Mouse (Mus musculus) heart, postnatal 4 days (tissue): ENCODE results near the gene Cacna2d2. TPM values are rescaled to one million over a fixed set of nuclear protein-coding genes. Genes with fewer than 3 reads are reported as not detected.

ENCODE experiments used
- DNase-seq: peaks from one replicate; pipeline ENCODE4 v3.0.0; 2021
- total RNA-seq, 2 experiments: library from RNA; stranded (reverse); gene quantifications; 2 replicates each; pipeline ENCODE4 v1.2.3; 2021

Cacna2d2 gene
- total RNA-seq, 2 experiments from 2014 or later, result 21.2 to 23.1 TPM

DNA sequence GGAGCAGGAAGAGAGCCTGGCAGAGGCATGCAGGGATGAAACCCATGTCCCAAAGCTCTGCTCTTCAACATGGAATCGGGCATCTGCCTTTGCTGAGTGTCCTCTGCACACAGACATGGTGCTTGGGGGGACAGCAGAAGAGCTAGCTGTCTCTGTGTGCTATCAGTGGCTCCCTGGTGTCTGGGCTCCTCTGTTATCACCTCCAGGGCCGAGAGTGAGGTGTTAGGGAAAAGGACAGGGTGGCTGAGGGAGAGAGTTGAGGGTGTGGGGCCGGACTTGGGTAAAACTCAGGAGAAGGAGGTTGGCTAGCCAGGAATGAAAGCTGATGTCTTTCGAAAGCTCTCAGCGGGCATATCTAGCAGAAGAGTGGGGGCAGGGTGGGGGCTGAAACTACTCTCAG, 63.5 kb downstream of the Cacna2d2 start:
- DNase-seq, result no peak

DNA sequence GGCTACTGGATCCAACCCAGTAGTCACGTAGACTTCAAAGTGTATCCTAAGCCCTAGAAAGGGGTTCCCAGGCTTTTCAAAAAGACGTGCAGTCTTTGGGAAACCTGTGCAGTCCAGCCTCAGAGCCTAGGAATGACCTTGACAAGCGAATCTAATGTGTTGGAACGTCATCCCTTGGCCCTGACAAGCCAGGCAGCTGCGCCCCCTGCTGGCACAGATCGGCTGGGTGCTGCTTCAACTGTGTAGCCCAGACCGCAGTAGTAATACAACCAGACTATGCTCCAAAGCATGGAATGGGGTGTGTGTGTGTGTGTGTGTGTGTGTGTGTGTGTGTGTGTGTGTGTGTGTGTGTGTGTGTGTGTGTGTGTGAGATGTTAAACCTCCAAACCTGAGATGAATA, 64.1 kb downstream of the Cacna2d2 start:
- DNase-seq, result peak; percentile 92

DNA sequence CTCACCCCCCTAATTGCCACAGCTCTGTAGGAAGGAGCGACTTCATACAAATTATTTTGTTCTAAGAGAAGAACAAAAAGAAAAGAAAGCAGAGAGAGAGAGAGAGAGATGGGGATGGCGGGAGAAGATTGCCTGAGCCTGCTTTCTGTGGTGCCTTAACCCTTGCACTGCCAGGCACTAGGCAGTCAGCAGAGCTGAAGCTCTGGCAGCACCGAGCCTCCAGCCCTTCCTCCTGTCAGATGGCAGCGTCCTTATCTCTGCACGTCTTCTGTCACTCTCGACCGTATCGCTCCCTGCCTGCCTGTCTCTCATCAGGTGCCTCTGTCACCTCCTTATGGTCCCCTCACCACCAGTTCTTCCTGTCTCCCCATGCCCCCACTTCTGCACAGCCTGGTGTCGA, 64.7 kb downstream of the Cacna2d2 start:
- DNase-seq, result no peak

DNA sequence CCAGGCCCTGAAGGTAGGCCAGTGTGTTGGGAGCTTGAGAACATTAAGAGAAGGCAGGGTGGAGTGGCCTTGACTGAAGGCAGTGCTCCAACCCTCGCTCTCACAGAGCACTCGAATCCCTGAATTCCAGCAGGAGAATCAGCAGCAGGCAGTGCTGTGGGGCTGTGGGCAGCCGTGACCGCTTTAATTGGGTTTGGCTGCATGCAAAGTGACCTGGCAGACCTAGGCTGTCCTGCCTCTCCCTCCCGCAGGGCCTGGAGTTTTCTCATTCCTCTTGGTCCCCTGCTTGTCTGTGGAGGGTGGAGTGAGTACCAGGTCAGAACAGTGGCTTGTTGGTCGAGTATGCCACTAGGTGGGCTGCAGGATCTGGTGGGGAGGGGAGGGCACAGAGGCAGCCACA, 66.2 kb downstream of the Cacna2d2 start:
- DNase-seq, result no peak

DNA sequence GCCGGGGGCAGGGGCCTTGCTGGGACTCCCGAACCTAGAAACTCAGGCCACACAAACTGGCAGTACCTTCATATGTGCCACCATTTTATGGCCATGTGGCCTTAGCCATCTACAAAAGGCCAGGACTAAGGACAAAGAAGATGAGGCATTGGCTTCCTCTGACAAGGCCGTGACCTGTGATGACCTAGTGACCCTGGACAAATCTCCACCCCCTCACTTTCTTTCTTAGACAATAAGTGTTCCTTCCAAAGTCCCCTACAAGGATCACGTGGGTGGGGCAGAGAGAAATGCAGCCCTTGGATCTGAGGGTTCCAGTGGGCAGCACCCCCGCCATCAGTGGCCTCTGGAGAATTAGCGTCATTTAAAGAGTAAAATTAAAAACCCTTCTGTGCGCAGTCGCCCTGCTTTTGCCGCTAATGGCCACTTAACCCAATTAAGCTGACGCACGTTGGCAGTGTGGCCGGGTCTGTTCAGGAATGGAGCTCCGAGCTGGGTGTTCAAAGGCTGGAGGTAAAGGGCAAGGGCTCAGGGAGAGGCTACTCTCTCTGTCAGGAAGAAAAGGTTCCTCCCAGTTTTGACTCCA, 69.9 kb downstream of the Cacna2d2 start:
- DNase-seq, result no peak

DNA sequence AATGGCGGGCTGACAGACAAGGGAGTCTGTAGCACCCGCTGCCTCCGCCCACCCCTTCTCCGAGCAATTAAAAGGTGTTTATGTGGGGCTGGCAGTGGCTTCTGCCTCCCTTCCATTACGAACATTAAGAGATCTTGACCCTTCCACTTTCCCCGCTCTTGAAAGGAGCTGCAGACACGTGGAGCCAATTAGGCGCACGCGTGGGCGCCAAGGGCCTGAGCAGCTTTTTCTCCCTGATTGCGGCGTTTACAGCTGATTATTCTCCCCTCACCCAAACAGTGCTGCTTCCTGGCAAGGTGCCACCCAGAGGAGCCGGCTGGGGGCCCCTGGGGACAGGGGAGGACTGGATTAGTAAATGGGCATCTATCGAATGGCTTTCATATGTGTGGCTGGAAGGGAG, 71.0 kb downstream of the Cacna2d2 start:
- DNase-seq, result no peak

DNA sequence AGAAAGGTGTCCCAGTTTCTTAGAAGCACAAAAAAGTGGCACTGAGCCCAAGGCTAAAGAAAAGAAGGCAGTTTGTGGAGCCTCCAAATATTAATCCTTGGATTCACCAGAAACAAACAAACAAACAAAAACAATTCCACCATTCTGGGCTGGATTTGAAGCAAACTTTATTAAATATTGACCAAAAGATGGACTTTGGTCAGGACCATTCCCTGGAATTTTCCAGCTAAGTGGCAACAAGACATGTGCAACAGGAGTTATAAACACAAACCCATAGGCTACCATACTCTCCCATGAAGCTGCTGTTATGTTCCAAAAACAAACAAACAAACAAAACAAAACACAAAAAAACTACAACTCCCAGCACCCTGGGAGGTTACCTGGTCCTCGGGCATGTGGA, 74.6 kb downstream of the Cacna2d2 start:
- DNase-seq, result no peak

DNA sequence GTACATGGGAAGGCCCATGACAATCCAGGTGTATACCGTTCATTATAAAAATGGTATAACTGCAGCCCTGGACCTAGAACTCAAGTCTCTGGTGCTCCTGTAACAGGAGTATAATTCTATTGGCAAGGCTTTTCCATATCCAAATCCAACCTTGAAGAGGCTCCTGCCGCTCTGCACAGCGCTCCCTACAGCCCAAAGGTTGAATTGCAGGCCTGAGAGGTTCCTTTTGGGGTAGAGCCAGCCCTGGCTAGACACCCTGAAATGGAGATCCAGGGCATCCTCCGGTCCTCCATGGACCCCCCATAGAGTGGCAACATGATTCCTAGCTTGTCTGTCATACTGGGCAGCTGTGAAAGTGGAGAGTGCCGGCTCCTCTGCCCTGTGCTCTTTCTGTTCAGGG, 79.6 kb downstream of the Cacna2d2 start:
- no peak for DNase-seq

DNA sequence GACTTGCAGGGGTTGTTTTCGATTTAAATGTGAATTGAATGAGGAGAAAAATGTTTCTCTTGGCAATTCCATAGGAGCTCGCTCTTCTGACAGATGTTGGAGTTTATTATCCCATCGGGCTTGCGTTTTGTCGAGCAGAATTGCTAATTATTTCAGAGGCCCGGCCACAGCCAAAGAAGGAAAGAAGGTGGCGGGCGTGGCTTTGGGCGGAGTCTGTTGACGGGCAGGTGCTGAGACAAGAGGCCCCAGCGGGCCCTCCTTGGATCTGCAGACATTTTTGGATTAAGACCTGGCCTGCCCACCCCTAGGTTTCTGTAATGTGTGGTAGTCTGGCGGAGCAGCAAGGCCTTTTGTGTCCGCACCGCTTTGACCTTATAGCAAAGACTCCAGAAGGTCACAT, 80.2 kb downstream of the Cacna2d2 start:
- no peak for DNase-seq

DNA sequence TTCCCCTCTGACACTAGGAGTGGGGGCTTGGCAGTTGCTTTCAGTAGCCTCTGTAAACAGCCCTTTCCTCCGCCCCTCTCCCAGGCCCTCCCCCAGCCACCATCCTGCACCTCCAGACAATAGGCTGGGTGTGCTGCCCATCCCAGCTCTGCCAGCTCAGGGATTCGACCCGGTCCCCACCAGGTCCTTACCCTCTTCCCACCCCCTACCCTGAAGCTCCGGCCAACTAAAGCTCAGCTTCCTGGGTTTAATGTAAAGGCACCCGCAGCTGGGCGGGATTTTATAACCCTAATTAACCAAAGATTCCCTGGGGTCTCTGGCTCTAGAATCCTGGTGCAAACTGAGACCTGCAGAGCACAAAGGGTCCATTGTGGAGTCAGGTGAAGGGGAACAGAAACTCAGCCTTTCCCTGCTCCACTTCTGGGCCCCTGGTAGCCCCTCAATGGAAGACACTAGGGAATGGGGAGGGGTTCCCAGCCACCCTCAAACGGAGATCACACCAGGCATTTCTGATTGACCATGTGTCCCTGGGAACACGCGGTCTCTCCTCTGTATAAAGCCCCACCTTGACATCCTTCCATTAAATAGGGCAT, 81.2 kb downstream of the Cacna2d2 start:
- no peak for DNase-seq

DNA sequence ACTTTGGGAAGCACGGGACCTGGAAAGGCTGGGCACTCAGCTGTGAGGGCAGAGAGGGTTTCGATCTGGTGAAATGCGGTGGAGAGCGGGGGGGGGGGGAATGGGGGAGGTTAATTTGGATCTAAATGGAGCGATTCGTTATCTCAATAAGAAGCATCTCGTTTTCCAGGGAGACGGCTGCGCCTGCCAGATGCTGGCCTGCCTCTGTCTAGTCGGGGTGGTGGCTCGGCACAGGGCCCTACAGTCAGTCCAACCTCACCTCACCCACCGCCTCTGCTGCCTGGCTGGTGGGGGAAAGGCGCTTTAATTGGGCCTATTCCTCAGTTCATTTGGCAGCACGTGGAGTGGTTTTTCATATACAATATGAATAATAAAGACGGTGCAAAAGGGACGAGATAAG, 81.9 kb downstream of the Cacna2d2 start:
- no peak for DNase-seq

DNA sequence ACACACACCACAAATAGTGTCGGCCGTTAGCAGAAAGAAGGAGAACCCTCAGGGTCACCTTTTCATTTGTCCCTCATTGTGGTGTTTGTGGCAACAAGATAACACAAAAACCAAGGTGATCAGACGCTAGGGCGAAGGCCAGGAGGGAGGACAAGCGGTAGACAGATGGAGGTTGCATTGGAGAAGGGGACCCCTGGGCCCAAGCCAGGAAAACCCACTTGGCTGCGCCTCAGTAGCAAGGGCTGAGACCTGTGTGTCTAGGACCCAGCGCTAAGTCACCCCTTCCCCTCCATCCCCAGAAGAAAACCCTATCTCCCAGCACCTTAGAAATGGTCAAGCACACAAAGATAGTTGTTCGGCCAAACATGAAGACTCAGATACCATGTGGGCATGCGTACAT, 82.6 kb downstream of the Cacna2d2 start:
- no peak for DNase-seq

DNA sequence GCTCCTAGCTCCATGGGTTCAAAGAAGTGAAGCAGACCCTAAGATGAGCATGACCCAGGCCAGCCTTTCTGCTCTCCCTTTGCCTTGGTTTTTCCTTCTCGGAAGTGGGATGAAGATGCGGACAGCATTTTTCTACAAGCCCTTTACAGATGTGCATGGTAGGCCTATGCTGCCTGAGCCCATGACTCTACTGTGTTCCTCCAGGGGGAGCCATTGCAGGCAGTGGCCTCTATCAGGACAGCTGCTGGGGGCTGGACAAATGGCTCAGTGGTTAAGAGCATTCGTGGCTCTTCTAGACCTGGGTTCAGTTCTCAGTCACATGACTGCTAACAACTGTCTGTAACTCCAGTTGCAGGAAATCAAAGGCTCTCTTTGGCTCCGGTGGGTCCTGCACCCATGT, 83.4 kb downstream of the Cacna2d2 start:
- DNase-seq, result no peak

DNA sequence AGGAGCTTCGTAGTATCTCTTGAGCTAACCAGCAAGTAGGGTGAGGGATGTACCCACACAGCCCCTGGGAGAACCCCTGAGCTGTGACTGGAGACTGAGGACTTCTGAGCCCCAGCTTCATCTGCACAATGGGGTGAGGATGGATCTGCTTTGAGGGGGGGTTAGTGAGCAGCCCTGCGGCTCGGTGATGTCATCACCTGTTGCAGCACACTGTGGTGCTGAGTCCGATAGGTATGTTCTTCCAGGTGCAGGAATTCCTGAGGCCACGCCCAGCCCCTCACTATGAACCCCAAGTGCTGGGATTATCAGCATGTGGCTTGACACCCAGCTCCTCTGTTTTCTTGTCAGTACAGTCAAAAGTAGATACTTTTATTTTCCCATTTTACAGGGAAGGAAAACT, 84.3 kb downstream of the Cacna2d2 start:
- DNase-seq, result no peak

DNA sequence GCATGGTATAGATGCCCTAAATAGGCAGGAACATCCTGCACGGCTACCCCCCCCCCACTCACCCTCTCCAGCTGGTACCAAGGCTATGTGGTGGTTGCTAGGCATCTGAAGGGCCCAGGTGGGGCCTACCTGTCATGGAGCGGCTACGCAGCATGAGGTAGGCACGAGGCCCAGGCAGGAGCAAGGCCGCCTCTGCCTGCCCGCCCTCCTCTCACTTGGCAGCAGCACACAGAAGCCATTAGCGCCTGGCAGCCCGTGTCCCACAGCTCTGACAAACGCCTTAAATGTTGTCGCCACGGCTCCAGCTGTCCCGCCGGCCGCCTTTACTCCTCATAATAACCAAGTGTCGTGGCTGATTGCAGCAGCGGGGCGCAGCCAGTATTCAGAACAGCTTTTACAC, 84.9 kb downstream of the Cacna2d2 start:
- no peak for DNase-seq

DNA sequence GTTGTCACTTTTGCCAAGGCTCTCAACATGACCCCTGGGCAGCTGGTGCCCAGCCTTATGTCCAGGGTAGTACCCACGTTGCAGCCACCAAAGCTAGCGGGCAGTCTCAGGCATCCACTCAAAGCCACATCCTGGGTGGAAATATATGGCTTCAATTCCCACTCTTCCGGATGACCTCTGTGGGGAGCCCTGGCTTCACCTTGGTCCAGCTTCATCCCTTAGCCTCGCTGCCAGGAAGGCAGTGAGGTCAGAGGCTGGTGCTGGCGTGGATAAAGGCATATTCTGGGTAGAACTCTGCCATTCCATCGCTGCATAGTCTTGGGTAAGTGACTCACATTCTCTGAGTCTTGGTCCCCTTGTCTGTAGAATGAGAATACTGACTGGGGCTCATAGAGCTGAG, 85.4 kb downstream of the Cacna2d2 start:
- no peak for DNase-seq

DNA sequence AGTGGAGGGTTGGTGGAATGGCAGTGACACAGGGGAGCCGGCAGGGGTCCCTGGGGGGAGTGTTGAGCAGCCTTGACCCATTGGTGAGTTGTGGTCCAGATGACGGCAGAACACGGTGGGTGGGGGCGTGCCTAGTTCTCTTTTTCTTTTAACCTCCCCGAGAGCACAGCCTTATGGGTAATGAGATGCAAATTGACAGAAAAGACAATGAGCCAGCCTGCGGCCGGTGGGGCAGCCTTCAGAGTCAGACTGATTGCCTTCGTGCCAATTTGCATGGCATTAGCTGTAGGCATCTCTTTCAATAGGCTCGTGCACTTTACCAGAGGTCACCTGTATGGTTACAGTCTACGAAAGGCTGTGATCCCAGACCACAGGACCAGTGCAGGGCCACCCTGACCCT, 86.7 kb downstream of the Cacna2d2 start:
- DNase-seq, result no peak

DNA sequence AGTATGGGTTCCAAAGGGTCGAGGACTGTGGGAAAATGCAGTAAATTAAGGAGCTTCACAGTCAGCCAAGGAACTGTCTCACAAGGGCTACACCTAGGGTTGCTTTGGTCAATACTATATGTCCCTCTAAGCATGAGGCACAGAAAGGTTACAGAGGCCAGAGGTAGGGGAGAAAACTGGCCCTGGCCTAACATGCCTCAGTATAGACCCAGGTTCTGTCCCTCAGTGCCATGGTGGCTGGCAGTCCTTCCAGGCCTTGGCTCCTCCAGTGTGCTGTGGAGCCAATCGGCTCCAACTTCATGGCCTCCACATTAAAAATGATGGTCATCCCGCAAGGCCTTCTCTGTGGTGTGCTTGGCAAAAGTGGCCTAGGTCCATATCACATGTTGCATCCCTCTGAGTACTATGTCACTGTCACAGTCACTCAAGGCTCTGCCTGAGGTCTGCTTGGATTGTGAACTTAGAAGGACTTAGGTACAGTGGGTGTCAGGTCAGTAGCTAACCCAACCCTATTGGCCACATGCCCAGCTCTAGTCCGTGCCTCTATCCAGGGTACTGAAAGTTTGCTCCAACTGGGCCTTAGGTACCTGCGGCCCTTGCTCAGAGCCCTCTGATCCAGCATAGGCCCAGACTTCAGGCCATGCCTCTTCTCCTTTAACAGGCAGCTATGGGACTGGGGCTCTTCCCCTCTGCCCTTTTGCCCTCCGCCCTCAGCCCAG, 87.3 kb downstream of the Cacna2d2 start:
- peak; percentile 79 for DNase-seq

DNA sequence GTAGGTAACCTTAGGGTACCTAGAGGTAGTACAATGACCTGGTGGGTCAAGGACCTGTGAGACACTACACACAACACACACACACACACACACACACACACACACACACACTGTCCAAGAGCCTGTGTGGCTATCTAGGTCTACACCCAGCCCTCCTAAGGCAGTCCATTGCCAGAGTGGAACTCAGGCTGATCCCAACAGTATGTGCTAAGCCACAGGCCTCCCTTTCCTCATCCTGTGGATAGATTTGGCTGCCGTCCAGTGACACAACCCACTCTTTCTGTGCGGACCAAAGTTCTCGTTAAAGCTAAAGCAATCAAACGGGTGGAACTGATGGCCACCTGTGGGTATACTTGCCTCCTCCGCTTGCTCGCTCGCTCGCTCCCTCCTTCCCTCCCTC, 90.7 kb downstream of the Cacna2d2 start:
- no peak for DNase-seq

DNA sequence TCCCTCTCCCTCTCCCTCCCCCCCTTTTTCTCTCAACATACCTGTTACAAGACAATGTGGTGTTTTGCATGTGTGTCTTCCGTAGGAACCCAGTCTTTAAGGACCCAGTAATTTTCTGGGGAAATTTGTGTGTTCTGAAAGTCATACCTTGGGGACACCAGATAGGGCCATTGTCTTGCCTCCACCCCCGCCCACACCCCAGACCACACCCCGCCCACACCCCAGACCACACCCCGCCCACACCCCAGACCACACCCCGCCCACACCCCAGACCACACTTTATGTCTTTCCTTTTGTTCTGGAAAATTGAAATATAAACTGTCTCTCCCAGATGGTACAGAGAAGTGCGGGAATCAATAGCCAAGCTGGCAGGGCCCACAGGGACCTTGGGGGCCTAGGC, 91.2 kb downstream of the Cacna2d2 start:
- no peak for DNase-seq

DNA sequence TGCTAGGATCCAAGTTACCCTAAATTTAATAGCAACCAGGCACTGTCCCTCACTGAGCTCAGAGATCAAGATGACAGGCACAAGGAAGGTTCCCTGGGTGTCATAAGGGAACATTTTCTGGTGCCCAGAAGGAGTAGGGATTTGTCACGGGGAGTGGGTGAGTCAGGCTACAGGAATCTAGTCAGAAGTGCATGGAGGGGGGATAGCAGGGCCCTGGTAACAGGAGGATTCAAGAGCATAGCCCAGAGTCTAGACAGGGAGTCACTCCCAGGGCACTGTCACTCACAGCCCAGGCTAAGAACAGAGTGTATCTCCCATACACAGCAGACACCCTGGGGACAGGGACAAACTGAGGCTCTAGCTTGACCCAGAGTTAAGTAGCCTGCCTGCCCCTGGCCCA, 94.1 kb downstream of the Cacna2d2 start:
- DNase-seq, result no peak

DNA sequence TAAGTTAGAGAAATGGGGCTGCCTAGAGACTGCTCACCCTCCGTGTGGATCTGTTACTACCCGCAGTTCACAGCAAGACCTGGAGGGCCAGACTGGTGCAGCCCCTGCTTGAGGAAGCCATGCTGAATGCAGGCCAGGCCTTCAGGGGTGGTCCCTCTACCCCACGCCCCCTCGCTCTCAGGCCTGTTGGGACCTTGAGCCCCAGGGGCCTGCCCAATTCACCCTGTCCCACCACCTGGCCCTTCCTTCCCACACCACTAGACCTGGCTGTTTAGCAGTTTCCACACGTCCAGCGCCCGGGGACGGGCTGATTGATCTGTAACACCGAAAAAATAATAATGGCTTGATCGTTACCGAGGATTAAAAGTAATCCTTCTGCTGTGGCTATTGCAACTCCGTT, 94.8 kb downstream of the Cacna2d2 start:
- no peak for DNase-seq

DNA sequence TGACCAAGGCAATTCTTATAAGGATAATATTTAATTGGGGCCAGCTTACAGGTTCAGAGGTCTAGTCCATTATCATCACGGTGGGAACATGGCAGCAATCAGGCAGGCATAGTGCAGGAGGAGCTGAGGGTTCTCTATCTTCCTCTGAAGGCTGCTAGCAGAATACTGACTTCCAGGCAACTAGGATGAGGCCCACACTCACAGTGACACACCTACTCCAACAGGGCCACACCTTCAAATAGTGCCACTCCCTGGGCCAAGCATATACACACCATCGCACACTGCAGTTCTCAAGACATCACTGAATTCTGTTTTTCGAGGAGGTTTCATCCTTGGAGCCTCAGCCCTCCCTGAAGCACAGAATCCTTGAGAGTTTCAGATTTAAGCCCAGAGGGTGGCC, 96.9 kb downstream of the Cacna2d2 start:
- DNase-seq, result no peak

DNA sequence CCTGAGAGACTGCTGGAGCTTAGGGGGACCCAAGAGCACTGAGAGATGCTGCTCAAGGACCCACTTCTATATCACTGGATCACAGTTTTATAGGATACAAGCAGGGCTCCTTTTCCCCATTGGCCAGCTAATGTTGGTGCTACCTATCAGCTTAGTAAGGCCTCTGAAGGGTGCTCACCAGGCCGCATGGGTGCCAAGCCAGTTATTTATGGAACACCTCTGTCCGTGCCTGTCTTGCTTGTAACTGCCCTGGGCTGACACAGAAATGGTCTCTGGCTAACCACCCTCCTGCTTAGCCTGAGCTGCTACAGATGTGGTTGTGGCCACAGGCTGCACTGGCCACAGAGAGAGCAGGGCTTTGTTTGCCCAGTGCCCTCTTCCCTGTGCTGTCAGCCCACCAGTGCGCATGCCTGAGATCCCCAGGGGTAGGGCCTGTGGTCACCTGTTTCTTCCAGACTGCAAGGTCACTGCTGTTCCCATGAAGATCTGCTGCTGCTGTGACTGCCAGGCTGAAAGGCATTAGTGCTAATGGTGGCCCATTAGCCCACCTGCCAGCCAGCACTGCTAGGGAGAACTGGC, 101.4 kb downstream of the Cacna2d2 start:
- DNase-seq, result no peak
